Mouse (Mus musculus) liver, embryonic 11.5 days (tissue): ENCODE measurements at regions not wholly inside any gene's neighbourhood (a gene's known extent, or its start where the extent isn't known, plus 50 kb on each side); places are given as distances from the start of the nearest gene placed in this dataset.

Experiments used
- ATAC-seq: fragments of 200-750 bp; cut with Nextera tagmentation; replicated peaks from 2 replicates; pipeline ENCODE4 v1.8.0; 2017; ENCODE audit warnings: moderate number of reproducible peaks, mild to moderate bottlenecking, moderate TSS enrichment, moderate library complexity; ENCODE audit not compliant: low FRiP score
- DNase-seq: peaks from one replicate; pipeline ENCODE4 v3.0.0-alpha.2; 2017; ENCODE audit warnings: low spot score
- H3K27ac ChIP-seq: fragments of 300-500 bp; sonication (generic); 2 replicates; pipeline ENCODE4 v1.5.1; 2014; ENCODE audit warnings: mild to moderate bottlenecking, low read depth, low read length, control low read depth
- H3K27me3 ChIP-seq: fragments of 300-500 bp; sonication (generic); replicated peaks from 2 replicates; pipeline ENCODE4 v1.6.1; 2014; ENCODE audit warnings: low read length, mixed read lengths; ENCODE audit not compliant: control insufficient read depth, insufficient read depth
- H3K36me3 ChIP-seq: fragments of 300-500 bp; sonication (generic); 2 replicates; pipeline ENCODE4 v1.6.1; 2014; ENCODE audit warnings: mild to moderate bottlenecking, low read length, moderate library complexity, mixed read lengths; ENCODE audit not compliant: control insufficient read depth, insufficient read depth
- H3K4me1 ChIP-seq: fragments of 300-500 bp; sonication (generic); replicated peaks from 2 replicates; pipeline ENCODE4 v1.6.1; 2014; ENCODE audit warnings: low read length, mixed read lengths; ENCODE audit not compliant: control insufficient read depth, insufficient read depth
- H3K4me2 ChIP-seq: fragments of 300-500 bp; sonication (generic); 2 replicates; pipeline ENCODE4 v1.6.1; 2014; ENCODE audit warnings: mild to moderate bottlenecking, control low read depth, moderate library complexity
- H3K4me3 ChIP-seq: fragments of 300-500 bp; sonication (generic); 2 replicates; pipeline ENCODE4 v1.5.1; 2014; ENCODE audit warnings: low read depth, low read length, control low read depth
- H3K9ac ChIP-seq: fragments of 300-500 bp; sonication (generic); 2 replicates; pipeline ENCODE4 v1.6.1; 2014; ENCODE audit warnings: low read depth, low read length, control low read depth
- H3K9me3 ChIP-seq: fragments of 300-500 bp; sonication (generic); 2 replicates; pipeline ENCODE4 v1.6.1; 2016; ENCODE audit warnings: low read length, inconsistent platforms, mixed read lengths; ENCODE audit not compliant: control insufficient read depth
- WGBS: fragments of 180-500 bp; shearing (Covaris S2); extraction: QIAGEN DNeasy Blood & Tissue Kit; methylation state at CpG from one replicate; pipeline ENCODE4 v1.1.7; 2014; 5-methylcytosine and 5-hydroxymethylcytosine counted together

GRCm38 (mm10) chr8:89325248-89325645 lies 281.3 kb upstream of the Sall1 start:
- Histone ChIP-seq H3K36me3 (no peaks in the 10 kb centered on the region), H3K4me2 (no peak overlapping the region), H3K4me1 (no peaks in the 10 kb centered on the region), H3K27me3 (no peaks in the 10 kb centered on the region), H3K27ac (no peak overlapping the region), H3K4me3 (no peak overlapping the region), H3K9ac (no peak overlapping the region), H3K9me3 (no peaks in the 10 kb centered on the region)
- no peak for ATAC-seq
- no peak for DNase-seq
- WGBS = 54% methylated on average over 5 of the region's 5 CpGs

GRCm38 (mm10) chr8:89324462-89325247 lies 280.7 kb upstream of the Sall1 start:
- Histone ChIP-seq H3K4me1 (no peaks in the 10 kb centered on the region), H3K9ac (no peak overlapping the region), H3K9me3 (no peaks in the 10 kb centered on the region), H3K27me3 (no peaks in the 10 kb centered on the region), H3K36me3 (no peaks in the 10 kb centered on the region), H3K27ac (no peak overlapping the region), H3K4me3 (no peak overlapping the region), H3K4me2 (no peak overlapping the region)
- DNase-seq (no peak), ATAC-seq (no peak)
- WGBS = 82% methylated on average over 12 of the region's 12 CpGs

DNA sequence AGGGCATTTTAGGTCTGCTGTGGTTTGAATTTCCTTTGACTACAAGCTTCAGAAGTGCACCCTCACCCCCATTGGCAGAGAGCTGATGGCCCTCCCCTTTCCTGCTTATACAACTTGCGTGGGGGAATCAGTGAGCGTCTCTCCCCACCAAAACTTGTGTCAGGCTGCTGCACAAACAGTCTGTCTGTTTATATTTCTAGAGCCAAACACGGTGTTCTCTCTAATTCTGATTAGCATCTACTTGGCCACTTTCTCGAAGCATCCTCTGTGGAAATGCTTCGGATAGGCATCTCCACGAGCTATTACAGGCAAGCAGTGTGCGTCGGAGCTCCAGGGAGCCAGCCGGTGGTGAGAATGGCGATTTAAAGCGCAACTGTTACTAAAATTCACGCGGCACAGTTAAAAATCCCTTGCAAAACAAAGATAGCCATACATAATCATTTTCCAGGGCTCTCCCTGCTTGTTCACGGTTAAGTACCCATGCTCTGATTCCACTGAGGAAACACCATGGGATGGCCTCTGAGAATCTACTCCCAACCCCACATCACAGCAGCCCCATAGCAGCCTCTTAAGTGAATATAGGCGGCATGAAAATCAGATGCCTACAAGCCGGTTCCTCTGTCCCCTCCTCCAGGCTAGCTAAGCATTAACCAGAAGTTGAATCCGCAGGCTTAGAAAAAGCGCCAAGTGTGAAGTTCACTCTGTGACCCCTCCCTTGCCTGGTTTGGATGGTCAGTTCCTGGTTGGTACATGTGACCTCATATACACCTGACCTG lies 273.7 kb upstream of the Sall1 start:
- DNase-seq = no peak
- no peak overlapping the region for H3K27ac ChIP-seq
- no peaks in the 10 kb centered on the region for H3K36me3 ChIP-seq
- no peaks in the 10 kb centered on the region for H3K4me1 ChIP-seq
- peak overlapping the region; percentile 47 for H3K4me2 ChIP-seq
- no peaks in the 10 kb centered on the region for H3K27me3 ChIP-seq
- H3K9me3 ChIP-seq = no peaks in the 10 kb centered on the region
- no peak overlapping the region for H3K9ac ChIP-seq
- 37% methylated on average over 18 of the region's 18 CpGs for WGBS
- peak; percentile 53; the same call in 1 of the 2 replicates for ATAC-seq
- no peak overlapping the region for H3K4me3 ChIP-seq

DNA sequence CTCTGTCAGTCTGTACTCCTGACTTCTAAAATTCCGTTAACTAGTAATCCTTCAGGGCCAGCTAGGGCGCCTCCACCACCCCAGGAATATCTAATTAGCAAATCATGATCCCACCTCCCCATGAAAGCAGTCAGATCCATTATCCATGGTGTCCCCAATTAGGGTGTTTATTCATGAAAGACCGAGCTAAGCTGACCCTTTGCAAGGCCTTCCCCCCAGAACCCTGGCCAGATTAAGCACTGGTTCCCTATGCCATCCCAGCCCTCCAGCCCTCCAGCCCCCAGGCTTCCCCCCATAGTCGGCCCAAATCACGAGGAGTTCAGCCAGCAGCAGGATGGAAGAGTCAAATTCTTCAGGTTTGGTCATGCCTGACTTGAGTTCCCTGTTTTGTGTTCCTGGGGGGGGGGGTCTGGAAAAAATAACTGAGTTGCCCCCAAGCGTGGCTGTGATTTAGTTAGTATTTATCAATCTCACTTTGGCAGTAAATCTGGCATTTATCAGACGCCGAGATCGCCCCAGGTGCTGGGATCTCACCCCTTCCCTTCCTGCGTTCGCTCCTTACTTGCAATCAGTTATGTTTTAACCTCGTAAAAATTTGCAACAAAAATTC lies 272.7 kb upstream of the Sall1 start:
- H3K36me3 ChIP-seq = no peaks in the 10 kb centered on the region
- DNase-seq (no peak), ATAC-seq (no peak)
- H3K27me3 ChIP-seq = no peaks in the 10 kb centered on the region
- no peaks in the 10 kb centered on the region for H3K9me3 ChIP-seq
- H3K9ac ChIP-seq = no peak overlapping the region
- no peaks in the 10 kb centered on the region for H3K4me1 ChIP-seq
- H3K4me3 ChIP-seq = no peak overlapping the region
- no peak overlapping the region for H3K27ac ChIP-seq
- no peak overlapping the region for H3K4me2 ChIP-seq
- WGBS = 60% methylated on average over 12 of the region's 12 CpGs

DNA sequence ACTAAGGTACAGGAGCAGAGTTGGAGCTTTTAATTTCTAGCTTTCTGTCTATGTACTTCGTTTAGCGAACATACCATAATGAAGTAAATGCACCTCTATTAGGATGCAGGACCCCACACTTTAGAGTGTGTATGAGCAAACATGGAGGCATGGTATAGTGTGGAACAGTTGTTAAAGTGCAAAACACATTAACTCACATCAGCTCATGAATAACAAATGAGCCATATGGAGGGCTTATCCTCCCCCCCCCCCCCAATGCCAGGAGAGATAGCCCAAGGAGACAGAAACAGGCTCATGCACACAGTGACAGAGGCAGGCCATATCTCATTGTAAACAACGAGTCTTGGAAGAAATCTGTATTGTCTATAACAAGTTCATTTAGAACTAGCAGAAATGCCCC lies 270.9 kb upstream of the Sall1 start:
- Histone ChIP-seq H3K27me3 (no peaks in the 10 kb centered on the region), H3K4me1 (no peaks in the 10 kb centered on the region), H3K36me3 (no peaks in the 10 kb centered on the region), H3K4me3 (no peak overlapping the region), H3K9me3 (no peaks in the 10 kb centered on the region), H3K27ac (no peak overlapping the region), H3K4me2 (no peak overlapping the region), H3K9ac (no peak overlapping the region)
- WGBS = 81% methylated on average over 3 of the region's 3 CpGs
- no peak for DNase-seq
- ATAC-seq = no peak

- ATAC-seq (no peak), DNase-seq (no peak)
- H3K4me1 ChIP-seq = no peaks in the 10 kb centered on the region
- no peak overlapping the region for H3K27ac ChIP-seq
- H3K36me3 ChIP-seq = no peaks in the 10 kb centered on the region
- H3K27me3 ChIP-seq = no peaks in the 10 kb centered on the region
- WGBS = 58% methylated on average over 5 of the region's 5 CpGs
- H3K9me3 ChIP-seq = no peaks in the 10 kb centered on the region
- H3K4me3 ChIP-seq = no peak overlapping the region
- H3K9ac ChIP-seq = no peak overlapping the region
- no peak overlapping the region for H3K4me2 ChIP-seq
Observed at GRCm38 (mm10) chr8:89310696-89311214, 266.8 kb upstream of the Sall1 start.

GRCm38 (mm10) chr8:89309591-89309990 lies 265.6 kb upstream of the Sall1 start:
- Histone ChIP-seq H3K36me3 (no peaks in the 10 kb centered on the region), H3K27ac (no peak overlapping the region), H3K4me2 (no peak overlapping the region), H3K4me1 (no peaks in the 10 kb centered on the region), H3K9me3 (no peaks in the 10 kb centered on the region), H3K27me3 (no peaks in the 10 kb centered on the region), H3K4me3 (no peak overlapping the region), H3K9ac (no peak overlapping the region)
- DNase-seq (no peak), ATAC-seq (no peak)
- WGBS = 30% methylated on average over 4 of the region's 4 CpGs

GRCm38 (mm10) chr8:89308950-89309349 lies 265.0 kb upstream of the Sall1 start:
- no peaks in the 10 kb centered on the region for H3K27me3 ChIP-seq
- DNase-seq = no peak
- no peak overlapping the region for H3K9ac ChIP-seq
- H3K36me3 ChIP-seq = no peaks in the 10 kb centered on the region
- H3K4me3 ChIP-seq = no peak overlapping the region
- H3K9me3 ChIP-seq = no peaks in the 10 kb centered on the region
- ATAC-seq = no peak
- H3K27ac ChIP-seq = no peak overlapping the region
- WGBS = 45% methylated on average over 5 of the region's 5 CpGs
- no peak overlapping the region for H3K4me2 ChIP-seq
- no peaks in the 10 kb centered on the region for H3K4me1 ChIP-seq
